Mouse (Mus musculus) kidney, postnatal 36 days (tissue): ENCODE data around the gene Cfd.

Experiments
- DNase-seq, 2 experiments: peaks; one replicate each; pipeline ENCODE4 v3.0.0; 2021 to 2022; ENCODE audit warnings: mixed read lengths in 2 of 2

Gene Cfd

DNA sequence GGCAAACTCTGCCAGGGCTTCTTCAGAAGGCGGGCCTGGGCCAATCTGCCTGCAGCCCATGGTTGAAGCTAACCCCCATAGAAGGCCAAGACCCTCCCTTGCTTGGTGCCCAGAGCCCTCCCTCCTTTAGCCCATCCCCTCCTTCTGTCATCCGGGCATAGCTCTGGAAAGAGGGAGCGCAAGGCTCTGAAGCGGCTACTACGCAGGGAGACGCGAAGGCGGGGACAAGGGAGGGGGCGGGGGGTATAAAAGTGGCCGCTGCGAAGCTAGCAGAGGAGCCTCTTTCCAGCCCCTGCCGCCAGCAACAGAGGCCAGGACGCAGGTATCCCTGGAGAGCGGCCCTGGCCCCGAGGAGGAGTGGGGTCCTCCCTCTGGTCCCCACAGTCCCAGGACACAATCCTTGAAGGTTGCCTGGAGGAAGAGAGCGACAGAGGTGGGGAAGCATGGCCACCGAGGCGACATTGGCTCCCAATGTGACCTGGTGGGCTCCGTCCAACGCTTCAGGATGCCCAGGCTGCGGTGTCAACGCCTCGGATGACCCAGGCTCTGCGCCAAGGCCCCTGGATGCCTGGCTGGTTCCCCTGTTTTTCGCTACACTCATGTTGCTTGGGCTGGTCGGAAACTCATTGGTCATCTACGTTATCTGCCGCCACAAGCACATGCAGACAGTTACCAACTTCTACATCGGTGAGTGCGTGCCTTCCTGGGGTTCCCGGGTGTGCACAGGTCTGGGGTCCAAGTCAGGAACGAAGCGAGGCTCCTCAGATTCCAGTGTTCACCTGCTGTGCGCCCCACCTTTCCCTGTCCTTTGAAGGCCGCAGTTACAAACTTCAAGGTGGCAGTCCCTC, 27.8 kb downstream of the Cfd start:
- DNase-seq = peak in 1 of 2 experiments; percentile 55

GRCm38 (mm10) chr10:79919251-79919849, 28.7 kb downstream of the Cfd start:
- peak in 1 of 2 experiments; percentile 57 for DNase-seq

DNA sequence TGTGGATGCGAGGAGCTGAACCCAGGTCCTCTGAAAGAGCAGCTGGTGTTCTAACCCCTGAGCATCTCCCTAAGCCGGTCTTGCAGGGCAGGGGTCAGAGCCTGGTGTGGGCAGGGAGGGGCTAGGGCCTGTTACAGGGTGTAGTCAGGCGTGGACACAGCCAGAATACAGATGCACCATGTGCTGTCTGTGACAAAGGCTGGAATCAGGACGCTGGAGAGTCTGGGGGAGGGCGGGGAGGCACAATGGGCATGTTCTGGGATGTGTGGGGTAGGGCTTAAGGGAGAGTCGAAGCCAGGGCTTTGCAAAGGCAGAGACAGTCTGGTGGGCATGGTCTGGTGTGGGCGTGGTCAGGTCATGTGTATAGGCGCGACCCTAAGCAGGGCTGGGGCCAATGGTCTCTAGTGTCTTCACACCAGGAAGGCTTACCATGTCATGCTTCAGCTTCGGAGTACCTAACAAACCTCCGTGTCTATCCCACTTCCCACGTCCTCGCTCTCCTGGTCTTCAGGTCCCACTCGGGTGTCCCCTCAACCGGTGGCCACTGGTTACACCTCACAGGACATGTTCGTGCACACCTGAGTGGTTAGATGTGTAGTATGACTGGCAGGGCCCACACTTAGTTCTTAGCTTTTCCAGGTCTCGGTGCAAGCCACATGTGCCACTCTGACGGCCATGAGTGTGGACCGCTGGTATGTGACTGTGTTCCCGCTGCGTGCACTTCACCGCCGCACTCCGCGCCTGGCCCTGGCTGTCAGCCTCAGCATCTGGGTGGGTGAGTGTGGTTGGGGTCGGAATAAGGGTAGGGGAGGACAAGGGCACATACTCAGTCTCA, 29.6 kb downstream of the Cfd start:
- no peak for DNase-seq

- DNase-seq = no peak
Observed at GRCm38 (mm10) chr10:79920958-79921535, 30.4 kb downstream of the Cfd start, which contains the start of gene R3hdm4. Gene R3hdm4, minus strand, starts transcription at chr10:79921208.

DNA sequence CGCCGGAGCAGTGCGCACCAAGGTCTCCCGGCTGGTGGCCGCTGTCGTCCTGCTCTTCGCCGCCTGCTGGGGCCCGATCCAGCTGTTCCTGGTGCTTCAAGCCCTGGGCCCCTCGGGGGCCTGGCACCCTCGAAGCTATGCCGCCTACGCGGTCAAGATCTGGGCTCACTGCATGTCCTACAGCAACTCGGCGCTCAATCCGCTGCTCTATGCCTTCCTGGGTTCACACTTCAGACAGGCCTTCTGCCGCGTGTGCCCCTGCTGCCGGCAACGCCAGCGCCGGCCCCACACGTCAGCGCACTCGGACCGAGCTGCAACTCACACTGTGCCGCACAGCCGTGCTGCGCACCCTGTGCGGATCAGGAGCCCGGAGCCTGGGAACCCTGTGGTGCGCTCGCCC, 30.9 kb downstream of the Cfd start:
- no peak for DNase-seq

DNA sequence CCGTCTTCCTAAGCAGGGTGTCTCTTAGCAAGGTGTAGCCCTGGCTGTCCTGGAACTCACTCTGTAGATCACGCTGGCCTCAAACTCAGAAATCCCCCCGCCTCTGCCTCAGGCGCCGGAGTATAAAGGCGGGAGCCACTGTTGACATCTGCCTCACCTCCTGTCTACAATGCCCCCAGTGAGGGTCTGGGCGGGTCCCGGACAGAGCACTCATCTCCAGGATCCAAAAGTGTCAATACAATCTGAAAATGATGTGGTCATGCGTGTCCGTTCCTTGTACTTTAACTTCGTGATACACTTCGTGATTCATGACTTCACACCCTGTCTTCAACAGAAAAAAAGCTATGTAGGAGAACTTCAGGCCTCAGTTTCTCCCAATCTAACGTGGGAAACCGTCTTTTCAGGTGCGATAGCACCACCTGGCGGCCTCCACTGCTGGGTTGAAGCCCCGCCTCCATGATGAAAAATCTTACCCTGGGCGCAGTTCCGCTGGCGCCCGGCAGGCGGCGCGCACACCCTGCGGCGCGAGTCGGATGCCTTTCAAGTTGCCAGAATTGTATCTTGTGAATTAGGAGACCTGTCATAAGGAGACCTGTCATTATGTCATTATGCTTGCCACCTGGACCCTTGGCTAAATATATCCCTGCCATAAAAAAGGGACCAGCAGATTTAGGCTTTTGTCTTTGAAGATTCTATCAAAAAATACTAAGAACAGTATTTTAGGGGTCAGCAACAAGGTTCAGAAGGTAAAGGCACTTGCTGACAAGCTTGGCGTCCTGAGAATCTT, 34.5 kb downstream of the Cfd start:
- DNase-seq = peak; percentile 88 to 97

- DNase-seq = no peak
Observed at GRCm38 (mm10) chr10:79925785-79926490, 35.3 kb downstream of the Cfd start.

DNA sequence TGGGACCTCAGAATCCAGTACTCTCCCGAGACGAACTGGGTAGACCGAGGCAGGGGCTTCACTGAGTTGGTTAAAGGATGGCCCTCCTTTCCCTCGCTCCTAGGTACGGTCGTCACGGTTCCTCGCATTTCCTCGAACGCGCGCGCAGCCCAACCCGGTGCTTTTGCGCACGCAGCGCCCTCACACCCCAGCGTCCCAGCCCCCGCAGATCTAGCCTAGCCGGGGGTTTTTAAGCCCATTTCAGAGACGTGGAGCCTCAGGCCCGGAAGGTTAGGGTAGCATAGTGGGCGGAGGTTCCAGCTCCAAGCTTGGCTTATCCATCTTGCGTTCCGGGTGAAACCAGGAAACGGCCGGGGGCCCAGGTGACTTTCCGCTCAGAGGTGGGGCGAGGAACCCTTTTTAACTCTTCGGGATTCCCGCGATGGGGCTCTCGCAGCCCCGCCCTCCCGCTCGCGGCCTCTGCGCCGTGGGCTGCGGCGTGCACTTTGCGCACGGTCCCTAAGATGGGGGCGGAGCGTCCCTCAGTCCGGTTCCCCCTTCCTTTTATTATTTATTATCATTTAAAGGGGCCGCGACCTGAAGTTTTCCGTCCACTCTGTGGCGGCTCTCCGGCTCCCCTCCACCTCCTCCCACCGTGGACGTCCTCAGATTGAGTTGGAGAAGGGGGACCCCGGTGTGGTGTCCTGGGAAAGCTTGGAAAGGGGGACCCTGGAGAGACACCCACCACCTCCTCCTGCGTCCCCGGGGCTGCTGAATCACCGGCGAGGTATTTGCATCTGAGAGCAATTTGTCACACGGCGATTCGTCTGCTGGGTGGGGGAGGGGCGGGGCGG, 36.1 kb downstream of the Cfd start, which contains the start of gene Arid3a:
Gene Arid3a (plus strand): TSS at position 553 of the 833 bp plus-strand sequence.
- peak; percentile 91 to 93 for DNase-seq

GRCm38 (mm10) chr10:79927324-79928029, 36.8 kb downstream of the Cfd start:
- DNase-seq = peak in 1 of 2 experiments; percentile 72

GRCm38 (mm10) chr10:79928030-79928694, 37.5 kb downstream of the Cfd start:
- peak in 1 of 2 experiments; percentile 53 for DNase-seq

DNA sequence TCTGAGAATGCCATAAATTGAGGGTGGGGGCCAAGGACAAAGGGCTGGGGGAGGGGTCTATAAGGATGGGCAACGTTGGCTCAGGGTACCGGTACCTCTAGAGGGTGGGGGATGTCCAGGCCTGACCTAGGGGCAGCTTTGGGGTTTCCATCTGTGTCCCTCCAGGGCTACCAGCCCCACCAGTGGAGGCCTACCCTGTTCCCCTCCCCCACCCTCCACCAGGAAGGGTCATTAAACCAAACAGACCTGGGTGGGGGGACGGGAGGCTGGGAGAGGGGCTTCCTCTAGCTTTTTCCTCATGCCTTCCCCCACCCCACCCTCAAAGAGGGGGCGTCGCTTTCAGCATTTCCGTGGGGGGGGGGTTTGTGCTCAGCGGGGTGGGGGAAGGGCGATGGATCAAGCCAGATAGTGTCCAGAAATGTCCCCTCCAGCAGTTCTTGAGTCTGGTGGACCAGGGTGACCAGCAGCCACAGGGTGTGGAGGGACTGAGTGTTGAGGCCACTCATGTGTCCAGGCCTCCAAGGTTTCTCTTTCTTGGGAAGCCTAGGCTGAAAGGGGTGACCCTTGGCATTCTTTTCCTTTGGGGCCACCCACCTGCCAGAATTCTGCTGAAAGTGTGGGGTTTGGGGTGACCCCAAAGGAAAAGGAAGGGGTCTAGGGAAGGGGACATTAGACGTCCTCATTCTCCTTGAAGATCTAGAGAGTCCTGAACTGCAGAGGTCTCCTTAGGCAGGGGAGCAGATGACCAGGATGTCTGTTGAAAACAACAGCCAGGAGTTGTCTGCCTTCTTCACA, 38.5 kb downstream of the Cfd start:
- DNase-seq = no peak

- DNase-seq = no peak
Observed at GRCm38 (mm10) chr10:79929967-79930825, 39.5 kb downstream of the Cfd start.

- DNase-seq = no peak
Observed at GRCm38 (mm10) chr10:79930826-79931186, 40.2 kb downstream of the Cfd start.

GRCm38 (mm10) chr10:79931797-79932196, 41.1 kb downstream of the Cfd start:
- no peak for DNase-seq

GRCm38 (mm10) chr10:79932736-79933135, 42.1 kb downstream of the Cfd start:
- DNase-seq = peak in 1 of 2 experiments; percentile 68

- DNase-seq = peak; percentile 30 to 60
Observed at GRCm38 (mm10) chr10:79933145-79933679, 42.6 kb downstream of the Cfd start.

GRCm38 (mm10) chr10:79933861-79934260, 43.2 kb downstream of the Cfd start:
- DNase-seq = no peak
